Mouse (Mus musculus) neutrophil, adult 65 days (primary cell): ENCODE results near the gene Erc1. TPM values are rescaled to one million over a fixed set of nuclear protein-coding genes. Genes with fewer than 3 reads are reported as not detected.

Experiments
- total RNA-seq: library from RNA; stranded (reverse); gene quantifications from 2 replicates; pipeline ENCODE4 v1.2.4, GENCODE M21; 2023

The Erc1 gene
- 7.2 and 12.4 TPM in 2 replicates for total RNA-seq

DNA sequence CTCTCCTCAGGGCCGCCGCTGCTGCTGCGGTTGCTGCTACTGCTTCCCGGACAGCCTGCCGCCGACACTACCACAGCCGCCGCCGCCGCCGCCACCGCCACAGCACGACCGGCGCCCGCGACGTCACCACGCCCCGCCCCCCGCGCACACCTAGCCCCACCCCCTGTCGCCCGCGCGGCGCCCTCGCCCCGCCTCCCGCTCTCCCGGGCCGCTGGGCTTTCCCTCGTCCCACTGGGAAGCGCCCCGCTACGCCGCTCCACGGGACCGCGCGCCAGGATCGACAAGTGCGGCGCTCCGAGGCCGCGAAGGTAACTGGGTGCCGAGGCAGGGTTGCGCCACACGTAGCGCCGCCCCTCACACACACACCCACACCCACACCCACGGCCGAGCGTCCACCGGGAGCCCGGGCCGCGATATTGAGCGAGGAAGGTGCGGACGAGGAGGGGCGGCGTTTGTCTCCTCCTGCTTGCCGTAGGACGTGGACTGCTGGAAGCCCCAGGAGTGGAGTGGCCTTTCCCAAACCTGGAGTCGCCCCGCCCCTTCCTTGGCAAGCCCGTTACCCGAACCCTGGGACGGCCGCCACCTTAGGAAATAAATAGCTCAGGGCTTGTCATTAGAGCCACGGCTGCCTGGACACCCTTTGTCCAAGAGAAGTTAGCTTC, at the start of gene Erc1:
Gene Erc1 (minus strand): TSS at position 134 of the 662 bp plus-strand sequence.

GRCm38 (mm10) chr6:119543803-119544517, 304.0 kb downstream of the Erc1 start, which contains the start of gene Wnt5b:
Gene Wnt5b, minus strand, starts transcription at chr6:119544347.

Other genes with a start within 250 kb of the Erc1 start
- 15.5 and 16.9 TPM in 2 replicates for gene Rad52, start 54.5 kb upstream of the Erc1 start, total RNA-seq
- 236 and 263 TPM in 2 replicates for gene Wnk1, start 190.5 kb upstream of the Erc1 start, total RNA-seq
- not detected in 2 replicates for gene Ninj2, start 245.2 kb upstream of the Erc1 start, total RNA-seq